Mouse (Mus musculus) midbrain, embryonic 12.5 days (tissue): ENCODE measurements at regions not wholly inside any gene's neighbourhood (a gene's known extent, or its start where the extent isn't known, plus 50 kb on each side); places are given as distances from the start of the nearest gene placed in this dataset.

ENCODE experiments used
- ATAC-seq: fragments of 200-750 bp; cut with Nextera tagmentation; 2 replicates; pipeline ENCODE4 v1.8.0; 2017; ENCODE audit warnings: low read depth, moderate TSS enrichment, moderate library complexity; ENCODE audit not compliant: low FRiP score
- H3K27ac ChIP-seq: fragments of 300-500 bp; sonication (generic); replicated peaks from 2 replicates; pipeline ENCODE4 v1.5.1; 2016; ENCODE audit warnings: mild to moderate bottlenecking
- H3K27me3 ChIP-seq: fragments of 300-500 bp; sonication (generic); 2 replicates; pipeline ENCODE4 v1.6.1; 2016; ENCODE audit warnings: mild to moderate bottlenecking
- H3K36me3 ChIP-seq: fragments of 300-500 bp; sonication (generic); 2 replicates; pipeline ENCODE4 v1.6.1; 2016
- H3K4me1 ChIP-seq: fragments of 300-500 bp; sonication (generic); 2 replicates; pipeline ENCODE4 v1.6.1; 2016
- H3K4me2 ChIP-seq: fragments of 300-500 bp; sonication (generic); replicated peaks from 2 replicates; pipeline ENCODE4 v1.6.1; 2016; ENCODE audit warnings: mild to moderate bottlenecking, moderate library complexity
- H3K4me3 ChIP-seq: fragments of 300-500 bp; sonication (generic); 2 replicates; pipeline ENCODE4 v1.5.1; 2016; ENCODE audit warnings: mild to moderate bottlenecking
- H3K9ac ChIP-seq: fragments of 300-500 bp; sonication (generic); replicated peaks from 2 replicates; pipeline ENCODE4 v1.6.1; 2016; ENCODE audit warnings: mild to moderate bottlenecking, moderate library complexity
- H3K9me3 ChIP-seq: fragments of 300-500 bp; sonication (generic); 2 replicates; pipeline ENCODE4 v1.6.1; 2016; ENCODE audit warnings: mild to moderate bottlenecking
- WGBS: fragments of 180-500 bp; shearing (Covaris S2); methylation state at CpG from one replicate; pipeline ENCODE4 v1.1.7; 2016; 5-methylcytosine and 5-hydroxymethylcytosine counted together

GRCm38 (mm10) chr13:72810626-72811025 is 182.0 kb downstream of the Irx2 start:
- WGBS: 90% methylated on average over 1 of the region's 1 CpGs
- Histone ChIP-seq H3K9me3 (no peaks in the 10 kb centered on the region), H3K4me1 (peaks cover 10% of the 10 kb centered on the region), H3K4me2 (no peak overlapping the region), H3K27me3 (peaks cover 12% of the 10 kb centered on the region), H3K36me3 (no peaks in the 10 kb centered on the region), H3K27ac (no peak overlapping the region), H3K9ac (no peak overlapping the region), H3K4me3 (no peak overlapping the region)
- no peak for ATAC-seq

GRCm38 (mm10) chr13:72814616-72815015 is 186.0 kb downstream of the Irx2 start:
- Histone ChIP-seq H3K4me3 (no peak overlapping the region), H3K4me1 (peaks cover 26% of the 10 kb centered on the region), H3K9me3 (no peaks in the 10 kb centered on the region), H3K27me3 (peaks cover 42% of the 10 kb centered on the region), H3K27ac (peak overlapping the region; percentile 82), H3K4me2 (no peak overlapping the region), H3K9ac (no peak overlapping the region), H3K36me3 (no peaks in the 10 kb centered on the region)
- WGBS: 23% methylated on average over 7 of the region's 7 CpGs
- ATAC-seq: no peak; the same call in 1 of the 2 replicates

GRCm38 (mm10) chr13:72815236-72815932 is 186.8 kb downstream of the Irx2 start:
- H3K27ac ChIP-seq: peak overlapping the region; percentile 82
- WGBS: 1% methylated on average over 4 of the region's 4 CpGs
- peak overlapping the region; percentile 48 for H3K4me2 ChIP-seq
- peak; percentile 88 for ATAC-seq
- H3K27me3 ChIP-seq: peaks cover 48% of the 10 kb centered on the region
- H3K9me3 ChIP-seq: no peaks in the 10 kb centered on the region
- no peak overlapping the region for H3K4me3 ChIP-seq
- H3K4me1 ChIP-seq: peaks cover 26% of the 10 kb centered on the region
- H3K36me3 ChIP-seq: no peaks in the 10 kb centered on the region
- H3K9ac ChIP-seq: no peak overlapping the region; the same call in 1 of the 2 replicates

GRCm38 (mm10) chr13:72815933-72816553 is 187.4 kb downstream of the Irx2 start:
- Histone ChIP-seq H3K4me2 (peak overlapping the region; percentile 48), H3K27ac (peak overlapping the region; percentile 82), H3K4me3 (peak overlapping the region; percentile 19), H3K36me3 (no peaks in the 10 kb centered on the region), H3K9ac (peak overlapping the region; percentile 20), H3K9me3 (no peaks in the 10 kb centered on the region), H3K4me1 (peaks cover 26% of the 10 kb centered on the region), H3K27me3 (peaks cover 49% of the 10 kb centered on the region)
- peak; percentile 41; the same call in 1 of the 2 replicates for ATAC-seq
- 2% methylated on average over 18 of the region's 18 CpGs for WGBS

- Histone ChIP-seq H3K4me3 (peak overlapping the region; percentile 19), H3K9me3 (no peaks in the 10 kb centered on the region), H3K9ac (peak overlapping the region; percentile 20; the same call in 1 of the 2 replicates), H3K4me2 (peak overlapping the region; percentile 48), H3K4me1 (peaks cover 26% of the 10 kb centered on the region), H3K27ac (peak overlapping the region; percentile 82), H3K36me3 (no peaks in the 10 kb centered on the region), H3K27me3 (peaks cover 49% of the 10 kb centered on the region)
- 7% methylated on average over 8 of the region's 8 CpGs for WGBS
- ATAC-seq: no peak
Observed at GRCm38 (mm10) chr13:72816856-72817255, 188.2 kb downstream of the Irx2 start.

GRCm38 (mm10) chr13:72817521-72817920 is 188.9 kb downstream of the Irx2 start:
- peaks cover 55% of the 10 kb centered on the region for H3K27me3 ChIP-seq
- no peaks in the 10 kb centered on the region for H3K9me3 ChIP-seq
- no peaks in the 10 kb centered on the region for H3K36me3 ChIP-seq
- peaks cover 26% of the 10 kb centered on the region for H3K4me1 ChIP-seq
- no peak overlapping the region for H3K9ac ChIP-seq
- 4% methylated on average over 2 of the region's 2 CpGs for WGBS
- H3K27ac ChIP-seq: no peak overlapping the region
- no peak for ATAC-seq
- no peak overlapping the region for H3K4me3 ChIP-seq
- H3K4me2 ChIP-seq: no peak overlapping the region

GRCm38 (mm10) chr13:72817930-72818329 is 189.3 kb downstream of the Irx2 start:
- WGBS: 14% methylated on average over 6 of the region's 6 CpGs

GRCm38 (mm10) chr13:72826613-72827012 is 198.0 kb downstream of the Irx2 start:
- H3K4me2 ChIP-seq: no peak overlapping the region
- WGBS: 56% methylated on average over 3 of the region's 3 CpGs
- no peaks in the 10 kb centered on the region for H3K9me3 ChIP-seq
- no peaks in the 10 kb centered on the region for H3K4me1 ChIP-seq
- H3K4me3 ChIP-seq: no peak overlapping the region
- H3K27me3 ChIP-seq: peaks cover 12% of the 10 kb centered on the region; the same call in 1 of the 2 replicates
- H3K9ac ChIP-seq: no peak overlapping the region
- no peaks in the 10 kb centered on the region for H3K36me3 ChIP-seq
- no peak overlapping the region for H3K27ac ChIP-seq
- no peak for ATAC-seq

More at GRCm38 (mm10) chr13:72817930-72818329, 189.3 kb downstream of the Irx2 start:
- no peaks in the 10 kb centered on the region for H3K36me3 ChIP-seq
- H3K27me3 ChIP-seq: peaks cover 56% of the 10 kb centered on the region
- peaks cover 26% of the 10 kb centered on the region for H3K4me1 ChIP-seq
- no peaks in the 10 kb centered on the region for H3K9me3 ChIP-seq
- no peak overlapping the region for H3K27ac ChIP-seq
- ATAC-seq: no peak
- no peak overlapping the region for H3K9ac ChIP-seq
- H3K4me2 ChIP-seq: no peak overlapping the region
- H3K4me3 ChIP-seq: no peak overlapping the region

- Histone ChIP-seq H3K27me3 (peaks cover 5% of the 10 kb centered on the region; the same call in 1 of the 2 replicates), H3K4me2 (no peak overlapping the region), H3K36me3 (no peaks in the 10 kb centered on the region), H3K27ac (no peak overlapping the region), H3K9me3 (no peaks in the 10 kb centered on the region), H3K9ac (no peak overlapping the region), H3K4me1 (no peaks in the 10 kb centered on the region), H3K4me3 (no peak overlapping the region)
- WGBS: 86% methylated on average over 3 of the region's 3 CpGs
- no peak for ATAC-seq
Observed at GRCm38 (mm10) chr13:72829331-72829730, 200.7 kb downstream of the Irx2 start.

- Histone ChIP-seq H3K27me3 (peaks cover 13% of the 10 kb centered on the region; the same call in 1 of the 2 replicates), H3K4me1 (peaks cover 11% of the 10 kb centered on the region), H3K4me3 (no peak overlapping the region), H3K36me3 (no peaks in the 10 kb centered on the region), H3K9ac (no peak overlapping the region), H3K27ac (no peak overlapping the region), H3K9me3 (no peaks in the 10 kb centered on the region), H3K4me2 (no peak overlapping the region)
- no peak for ATAC-seq
- 80% methylated on average over 2 of the region's 2 CpGs for WGBS
Observed at GRCm38 (mm10) chr13:72833326-72833725, 204.7 kb downstream of the Irx2 start.

- no peak overlapping the region for H3K27ac ChIP-seq
- no peaks in the 10 kb centered on the region for H3K9me3 ChIP-seq
- peaks cover 8% of the 10 kb centered on the region; the same call in 1 of the 2 replicates for H3K27me3 ChIP-seq
- H3K4me2 ChIP-seq: no peak overlapping the region
- no peak overlapping the region for H3K9ac ChIP-seq
- no peaks in the 10 kb centered on the region for H3K36me3 ChIP-seq
- ATAC-seq: no peak
- H3K4me1 ChIP-seq: peaks cover 11% of the 10 kb centered on the region
- no peak overlapping the region for H3K4me3 ChIP-seq
- WGBS: 55% methylated on average over 9 of the region's 9 CpGs
Observed at GRCm38 (mm10) chr13:72837016-72837415, 208.4 kb downstream of the Irx2 start.

GRCm38 (mm10) chr13:72848097-72848496 is 219.5 kb downstream of the Irx2 start:
- Histone ChIP-seq H3K27ac (no peak overlapping the region), H3K27me3 (no peaks in the 10 kb centered on the region), H3K9ac (no peak overlapping the region), H3K36me3 (no peaks in the 10 kb centered on the region), H3K9me3 (no peaks in the 10 kb centered on the region), H3K4me3 (no peak overlapping the region), H3K4me1 (no peaks in the 10 kb centered on the region; the same call in 1 of the 2 replicates), H3K4me2 (no peak overlapping the region)
- 75% methylated on average over 4 of the region's 4 CpGs for WGBS
- no peak for ATAC-seq
